Mouse (Mus musculus): ENCODE data around the gene Themis3. TPM values are rescaled to one million over a fixed set of nuclear protein-coding genes. Genes with fewer than 3 reads are reported as not detected.
"Not testable (repeated sequence)": the region's sequence is repeated elsewhere in the genome, so short reads cannot be mapped to it uniquely, and the experiment has no call there.

Themis3 gene
- polyA plus RNA-seq, 1 experiment from 2014 or later: not detected

DNA sequence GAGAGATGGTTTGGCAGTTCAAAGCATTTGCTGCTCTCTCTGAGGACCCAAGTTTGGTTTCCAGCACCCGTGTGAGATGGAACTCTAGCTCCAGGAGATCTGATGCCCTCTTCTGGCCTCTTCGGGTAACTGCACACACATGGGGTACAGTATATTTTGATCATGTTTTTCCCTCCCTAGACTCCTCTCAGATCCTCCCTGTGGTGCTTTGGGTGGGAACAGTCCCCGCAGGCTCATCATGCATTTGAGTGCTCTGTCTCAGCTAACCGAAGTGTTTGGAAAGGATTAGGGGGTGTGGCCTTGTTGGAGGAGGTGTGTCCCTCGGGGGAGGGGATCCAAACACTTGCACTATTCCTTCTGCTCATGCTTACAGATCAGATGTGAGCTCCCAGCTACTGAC lies 43.9 kb downstream of the Themis3 start:
- Histone ChIP-seq H3K36me3 (no peaks in the 10 kb centered on the region), H3K4me3 (no peak overlapping the region), H3K4me2 (replicated peaks) (no peak overlapping the region), H3K27ac (no peak overlapping the region), H3K9me3 (no peaks in the 10 kb centered on the region), H3K9ac (no peak overlapping the region), H3K4me1 (no peaks in the 10 kb centered on the region), H3K27me3 (no peaks in the 10 kb centered on the region)
- 82% methylated on average over 5 of the region's 5 CpGs for WGBS
- no peak for ATAC-seq (ENCODE audit: insufficient number of reproducible peaks, insufficient read depth, low FRiP score, low TSS enrichment)

- H3K9me3 ChIP-seq: peaks cover 8% of the 10 kb centered on the region; the same call in 1 of the 2 replicates
- 86% methylated on average over 1 of the region's 1 CpGs for WGBS
- no peaks in the 10 kb centered on the region for H3K27me3 ChIP-seq
- no peak overlapping the region for H3K27ac ChIP-seq
- H3K4me2 ChIP-seq (replicated peaks): no peak overlapping the region
- H3K9ac ChIP-seq: no peak overlapping the region
- no peaks in the 10 kb centered on the region for H3K36me3 ChIP-seq
- no peak overlapping the region for H3K4me3 ChIP-seq
- no peaks in the 10 kb centered on the region for H3K4me1 ChIP-seq
- no peak for ATAC-seq (ENCODE audit: insufficient number of reproducible peaks, insufficient read depth, low FRiP score, low TSS enrichment)
Measured at GRCm38 (mm10) chr17:66532285-66532684, 62.1 kb downstream of the Themis3 start.

DNA sequence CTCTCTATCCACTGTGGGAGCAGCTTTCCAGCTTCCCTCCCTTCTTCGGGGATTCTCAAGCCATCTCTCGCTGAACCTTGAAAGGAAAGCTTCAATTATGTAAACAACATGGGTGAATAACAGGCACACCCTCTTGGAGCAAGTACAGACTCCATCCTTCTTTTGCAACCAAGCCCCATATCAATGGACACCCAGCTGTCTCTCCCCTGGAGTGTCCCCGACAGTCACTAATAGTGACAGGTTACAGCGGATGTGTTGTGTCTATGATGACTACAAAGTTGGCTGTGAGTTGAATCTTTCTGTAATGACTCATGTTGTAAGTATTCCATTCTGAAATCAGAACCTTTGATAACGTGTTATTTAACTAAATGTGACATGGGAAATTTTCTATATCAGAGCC lies 71.0 kb downstream of the Themis3 start:
- H3K4me1 ChIP-seq: peaks cover 4% of the 10 kb centered on the region
- no peak for ATAC-seq (ENCODE audit: insufficient number of reproducible peaks, insufficient read depth, low FRiP score, low TSS enrichment)

GRCm38 (mm10) chr17:66522631-66523030 lies 71.8 kb downstream of the Themis3 start:
- not testable (repeated sequence) for H3K9me3 ChIP-seq; H3K27me3 ChIP-seq; ATAC-seq (ENCODE audit: insufficient number of reproducible peaks, insufficient read depth, low FRiP score, low TSS enrichment); H3K36me3 ChIP-seq; H3K4me2 ChIP-seq (replicated peaks); H3K9ac ChIP-seq; H3K4me1 ChIP-seq; H3K4me3 ChIP-seq; H3K27ac ChIP-seq
- WGBS: 97% methylated on average over 1 of the region's 1 CpGs

More for the DNA sequence above, 71.0 kb downstream of the Themis3 start:
- H3K9me3 ChIP-seq: no peaks in the 10 kb centered on the region
- no peaks in the 10 kb centered on the region for H3K36me3 ChIP-seq
- H3K27me3 ChIP-seq: no peaks in the 10 kb centered on the region
- H3K9ac ChIP-seq: no peak overlapping the region
- no peak overlapping the region for H3K4me2 ChIP-seq (replicated peaks)
- no peak overlapping the region for H3K4me3 ChIP-seq
- no peak overlapping the region for H3K27ac ChIP-seq
- 74% methylated on average over 5 of the region's 5 CpGs for WGBS

DNA sequence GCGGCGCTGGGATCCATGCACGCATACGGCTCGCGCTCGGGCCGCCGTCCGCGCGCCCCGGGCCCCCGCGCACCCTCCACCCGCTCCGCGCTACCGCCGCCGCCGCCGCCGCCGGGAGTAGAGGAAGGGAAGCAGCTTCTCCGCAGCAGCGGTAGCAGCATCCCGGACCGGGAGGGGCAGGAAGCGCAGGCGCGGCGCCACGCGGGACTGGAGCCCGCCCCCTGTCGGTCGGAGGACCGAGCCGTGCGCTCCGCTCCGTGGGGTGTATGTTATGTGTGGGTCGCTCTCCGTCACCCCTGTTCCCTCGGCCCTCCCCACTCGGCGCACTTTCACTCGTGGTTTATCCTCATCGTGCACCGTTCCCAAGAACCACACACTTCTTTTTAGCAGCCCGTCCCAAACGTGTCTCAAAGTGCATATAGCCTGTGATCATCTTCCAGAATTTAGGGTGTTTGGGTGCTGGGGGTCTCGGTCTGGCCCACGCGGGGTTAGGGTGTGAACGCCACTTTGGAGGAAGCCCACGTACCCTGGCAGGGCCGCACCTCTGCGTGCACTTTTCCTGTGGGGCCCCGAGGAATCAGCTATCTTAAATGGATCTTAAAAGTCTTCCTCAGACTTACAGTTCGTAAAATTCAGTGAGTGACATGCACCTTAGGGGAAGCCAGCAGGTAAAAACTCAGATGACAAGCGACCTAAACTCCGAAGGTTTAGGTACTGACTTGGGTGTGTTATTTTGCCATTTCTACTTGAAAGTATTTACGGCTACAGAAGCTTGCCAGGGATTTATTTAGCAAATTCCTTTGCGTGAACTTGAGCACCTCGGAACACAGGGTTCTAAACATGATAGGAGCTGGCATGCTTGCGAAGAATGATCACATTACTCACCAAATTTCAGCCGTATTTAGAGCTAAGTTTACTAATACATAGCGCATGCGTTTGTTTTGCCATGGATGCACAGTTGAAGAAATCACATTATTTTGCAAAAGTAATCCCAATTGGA lies 74.6 kb downstream of the Themis3 start, which contains the start of gene Rab12:
Gene Rab12, minus strand, starts transcription at position 176 of the 1,000 bp plus-strand sequence.
- Histone ChIP-seq H3K9me3 (no peaks in the 10 kb centered on the region), H3K9ac (peak within 1 kb of the TSS; percentile 98), H3K27me3 (no peaks in the 10 kb centered on the region), H3K4me1 (peaks cover 13% of the 10 kb centered on the region), H3K4me2 (replicated peaks) (peak within 1 kb of the TSS; percentile 87), H3K4me3 (peak within 1 kb of the TSS; percentile 99), H3K27ac (peak within 1 kb of the TSS; percentile 57), H3K36me3 (no peaks in the 10 kb centered on the region)
- 8% methylated on average over 71 of the region's 71 CpGs for WGBS
- peak; percentile 80 for ATAC-seq (ENCODE audit: insufficient number of reproducible peaks, insufficient read depth, low FRiP score, low TSS enrichment)

DNA sequence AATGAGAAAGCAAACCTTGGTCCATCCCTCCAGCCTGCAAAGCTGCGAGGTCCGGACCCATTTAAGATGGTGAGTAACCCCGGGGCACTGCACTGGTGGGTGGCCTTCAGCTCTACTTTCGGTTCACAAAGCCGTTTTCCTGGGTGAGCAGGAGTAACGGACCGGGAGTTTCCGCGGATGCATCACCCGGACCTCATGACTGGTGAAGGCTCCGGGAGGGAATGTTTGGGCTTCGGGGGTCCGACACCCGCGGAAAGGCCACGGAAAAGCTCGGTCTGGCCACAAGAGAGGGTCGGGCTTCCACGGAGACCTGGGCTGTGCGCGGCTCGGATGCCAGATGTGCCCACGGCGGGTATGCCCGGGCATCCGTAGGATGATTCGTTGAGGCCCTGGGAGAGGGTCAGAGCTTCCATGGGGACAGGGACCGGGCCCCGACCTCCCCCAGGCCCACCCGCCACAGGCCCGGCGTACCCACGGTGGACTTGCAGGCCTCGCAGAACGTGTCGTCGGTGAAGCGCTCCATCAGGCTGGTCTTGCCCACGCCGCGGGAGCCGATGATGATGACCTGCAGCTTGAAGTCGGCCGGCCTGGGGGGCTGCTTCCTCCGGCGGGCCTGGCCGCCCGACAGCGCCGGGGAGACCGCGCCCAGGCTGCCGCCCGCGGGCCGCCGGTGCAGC lies 75.4 kb downstream of the Themis3 start:
- Histone ChIP-seq H3K4me1 (peaks cover 13% of the 10 kb centered on the region), H3K4me3 (peak overlapping the region; percentile 99), H3K27ac (peak overlapping the region; percentile 57), H3K4me2 (replicated peaks) (peak overlapping the region; percentile 87), H3K27me3 (no peaks in the 10 kb centered on the region), H3K9ac (peak overlapping the region; percentile 98), H3K36me3 (no peaks in the 10 kb centered on the region), H3K9me3 (no peaks in the 10 kb centered on the region)
- peak; percentile 76 for ATAC-seq (ENCODE audit: insufficient number of reproducible peaks, insufficient read depth, low FRiP score, low TSS enrichment)
- WGBS: under 1% methylated on average over 53 of the region's 57 CpGs

- ATAC-seq (ENCODE audit: insufficient number of reproducible peaks, insufficient read depth, low FRiP score, low TSS enrichment): no peak
- no peak overlapping the region for H3K9ac ChIP-seq
Measured at GRCm38 (mm10) chr17:66516953-66517352, 77.5 kb downstream of the Themis3 start.

GRCm38 (mm10) chr17:66514288-66514995 lies 80.0 kb downstream of the Themis3 start:
- Histone ChIP-seq H3K4me1 (peaks cover 27% of the 10 kb centered on the region), H3K36me3 (peaks cover 10% of the 10 kb centered on the region), H3K27ac (no peak overlapping the region), H3K4me3 (no peak overlapping the region), H3K4me2 (replicated peaks) (no peak overlapping the region), H3K9me3 (no peaks in the 10 kb centered on the region), H3K9ac (no peak overlapping the region), H3K27me3 (no peaks in the 10 kb centered on the region)
- WGBS: 92% methylated on average over 10 of the region's 10 CpGs
- ATAC-seq (ENCODE audit: insufficient number of reproducible peaks, insufficient read depth, low FRiP score, low TSS enrichment): no peak

More at GRCm38 (mm10) chr17:66516953-66517352, 77.5 kb downstream of the Themis3 start:
- Histone ChIP-seq H3K9me3 (no peaks in the 10 kb centered on the region), H3K4me2 (replicated peaks) (no peak overlapping the region), H3K36me3 (peaks cover 4% of the 10 kb centered on the region; the same call in 1 of the 2 replicates), H3K27ac (no peak overlapping the region), H3K4me3 (no peak overlapping the region), H3K27me3 (no peaks in the 10 kb centered on the region), H3K4me1 (peaks cover 18% of the 10 kb centered on the region)
- 80% methylated on average over 4 of the region's 4 CpGs for WGBS

DNA sequence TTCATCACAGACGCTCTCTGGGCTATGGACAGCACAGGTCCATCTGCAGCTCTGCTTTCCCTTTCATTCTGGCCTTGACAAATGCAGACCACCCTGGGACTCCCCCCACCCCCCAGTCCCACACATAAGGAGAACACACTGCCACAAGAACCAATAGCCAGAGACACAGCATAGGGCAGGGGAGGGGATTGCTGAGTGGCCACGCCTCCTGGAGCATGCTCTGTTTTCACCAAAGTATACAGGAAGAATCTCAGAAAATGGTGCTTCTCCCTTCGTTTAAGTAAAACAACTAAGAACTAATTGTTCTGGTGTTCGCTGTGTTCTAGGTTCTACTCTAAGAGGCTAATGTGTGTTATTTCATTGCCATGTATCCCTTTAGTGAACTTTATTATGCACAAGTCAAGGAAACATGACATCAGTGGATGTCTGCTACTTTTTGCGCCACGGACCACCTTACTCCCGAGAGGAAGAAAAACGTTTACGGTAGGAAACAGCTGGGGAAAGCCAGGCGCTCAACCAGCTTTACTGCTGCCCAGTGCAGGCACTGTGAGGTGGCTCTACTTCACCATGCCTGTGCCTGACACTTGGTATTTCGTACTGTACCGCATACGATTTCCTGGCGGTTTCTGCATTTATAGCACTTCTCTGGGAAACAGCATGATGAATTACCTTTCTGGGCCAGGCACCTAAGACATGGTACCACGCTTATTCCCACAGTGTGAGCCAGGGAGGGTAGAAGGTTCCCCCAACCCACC lies 82.0 kb downstream of the Themis3 start:
- no peak overlapping the region for H3K4me2 ChIP-seq (replicated peaks)
- no peaks in the 10 kb centered on the region for H3K27me3 ChIP-seq
- no peak overlapping the region for H3K9ac ChIP-seq
- no peaks in the 10 kb centered on the region for H3K9me3 ChIP-seq
- peaks cover 10% of the 10 kb centered on the region for H3K36me3 ChIP-seq
- WGBS: 81% methylated on average over 15 of the region's 15 CpGs
- peaks cover 15% of the 10 kb centered on the region; the same call in 1 of the 2 replicates for H3K4me1 ChIP-seq
- H3K4me3 ChIP-seq: no peak overlapping the region
- no peak overlapping the region for H3K27ac ChIP-seq
- no peak; the same call in 1 of the 2 replicates for ATAC-seq (ENCODE audit: insufficient number of reproducible peaks, insufficient read depth, low FRiP score, low TSS enrichment)

GRCm38 (mm10) chr17:66510221-66510683 lies 84.2 kb downstream of the Themis3 start:
- Histone ChIP-seq H3K4me3 (no peak overlapping the region), H3K27me3 (no peaks in the 10 kb centered on the region), H3K27ac (peak overlapping the region; percentile 23; the same call in 1 of the 2 replicates), H3K9ac (no peak overlapping the region), H3K4me2 (replicated peaks) (no peak overlapping the region), H3K36me3 (peaks cover 21% of the 10 kb centered on the region), H3K9me3 (no peaks in the 10 kb centered on the region), H3K4me1 (0 out of 2 replicates have a peak, but pooled peaks cover 14% of the 10 kb centered on the region)
- WGBS: 58% methylated on average over 10 of the region's 10 CpGs
- ATAC-seq (ENCODE audit: insufficient number of reproducible peaks, insufficient read depth, low FRiP score, low TSS enrichment): no peak

Data from embryonic facial prominence, embryonic 12.5 days (tissue).